Mouse (Mus musculus): ENCODE measurements around the gene Plxna4. TPM values are rescaled to one million over a fixed set of nuclear protein-coding genes. Genes with fewer than 3 reads are reported as not detected.

Plxna4 gene
- polyA plus RNA-seq, 1 experiment from 2014 or later: 10.6 TPM

- no peak overlapping the region for H3K4me3 ChIP-seq (ENCODE audit: control insufficient read depth in 1 of 2, insufficient read depth in 1 of 2, low read depth in 1 of 2, low read length in 2 of 2)
- WGBS: 36% methylated on average over 5 of the region's 5 CpGs
- H3K27ac ChIP-seq (replicated peaks in 1 of 2; ENCODE audit: control insufficient read depth in 1 of 2, insufficient read depth in 1 of 2, low read depth in 2 of 2, low read length in 2 of 2): no peak overlapping the region
- H3K4me1 ChIP-seq (ENCODE audit: control insufficient read depth in 2 of 2, insufficient read depth in 2 of 2, low read length in 2 of 2): peaks cover 28 to 42% of the 10 kb centered on the region in 2 experiments
- no peaks in the 10 kb centered on the region for H3K27me3 ChIP-seq (ENCODE audit: control insufficient read depth, insufficient read depth, low read length)
- H3K9ac ChIP-seq (ENCODE audit: low read length): no peak overlapping the region
- no peaks in the 10 kb centered on the region for H3K9me3 ChIP-seq (ENCODE audit: control insufficient read depth, low read length)
- H3K4me2 ChIP-seq (ENCODE audit: low read length): no peak overlapping the region
- ATAC-seq (ENCODE audit: insufficient number of reproducible peaks, insufficient read depth, low FRiP score, low read depth): no peak
- H3K36me3 ChIP-seq (ENCODE audit: control insufficient read depth, insufficient read depth, low read length): no peaks in the 10 kb centered on the region
These were observed 260.8 kb downstream of the Plxna4 start for GRCm38 (mm10) chr6:32327173-32327572.

- H3K36me3 ChIP-seq (ENCODE audit: control insufficient read depth, insufficient read depth, low read length): no peaks in the 10 kb centered on the region
- no peak overlapping the region for H3K27ac ChIP-seq (replicated peaks in 1 of 2; ENCODE audit: control insufficient read depth in 1 of 2, insufficient read depth in 1 of 2, low read depth in 2 of 2, low read length in 2 of 2)
- no peaks in the 10 kb centered on the region for H3K9me3 ChIP-seq (ENCODE audit: control insufficient read depth, low read length)
- H3K4me3 ChIP-seq (ENCODE audit: control insufficient read depth in 1 of 2, insufficient read depth in 1 of 2, low read depth in 1 of 2, low read length in 2 of 2): no peak overlapping the region
- 89% methylated on average over 5 of the region's 5 CpGs for WGBS
- H3K27me3 ChIP-seq (ENCODE audit: control insufficient read depth, insufficient read depth, low read length): no peaks in the 10 kb centered on the region
- H3K4me2 ChIP-seq (ENCODE audit: low read length): no peak overlapping the region
- ATAC-seq (ENCODE audit: insufficient number of reproducible peaks, insufficient read depth, low FRiP score, low read depth): no peak
- no peak overlapping the region for H3K9ac ChIP-seq (ENCODE audit: low read length)
- H3K4me1 ChIP-seq (ENCODE audit: control insufficient read depth in 2 of 2, insufficient read depth in 2 of 2, low read length in 2 of 2): peaks cover 25 to 43% of the 10 kb centered on the region in 2 experiments
These were observed 261.6 kb downstream of the Plxna4 start for GRCm38 (mm10) chr6:32326406-32326805.

- no peaks in the 10 kb centered on the region for H3K27me3 ChIP-seq (ENCODE audit: control insufficient read depth, insufficient read depth, low read length)
- no peaks in the 10 kb centered on the region for H3K36me3 ChIP-seq (ENCODE audit: control insufficient read depth, insufficient read depth, low read length)
- no peak overlapping the region for H3K27ac ChIP-seq (replicated peaks in 1 of 2; ENCODE audit: control insufficient read depth in 1 of 2, insufficient read depth in 1 of 2, low read depth in 2 of 2, low read length in 2 of 2)
- no peak overlapping the region for H3K9ac ChIP-seq (ENCODE audit: low read length)
- peaks cover 27 to 45% of the 10 kb centered on the region in 2 experiments for H3K4me1 ChIP-seq (ENCODE audit: control insufficient read depth in 2 of 2, insufficient read depth in 2 of 2, low read length in 2 of 2)
- no peak for ATAC-seq (ENCODE audit: insufficient number of reproducible peaks, insufficient read depth, low FRiP score, low read depth)
- 80% methylated on average over 7 of the region's 7 CpGs for WGBS
- no peak overlapping the region for H3K4me2 ChIP-seq (ENCODE audit: low read length)
- H3K9me3 ChIP-seq (ENCODE audit: control insufficient read depth, low read length): no peaks in the 10 kb centered on the region
- no peak overlapping the region for H3K4me3 ChIP-seq (ENCODE audit: control insufficient read depth in 1 of 2, insufficient read depth in 1 of 2, low read depth in 1 of 2, low read length in 2 of 2)
These were observed 262.1 kb downstream of the Plxna4 start for GRCm38 (mm10) chr6:32325851-32326250.

- H3K27ac ChIP-seq (replicated peaks in 1 of 2; ENCODE audit: control insufficient read depth in 1 of 2, insufficient read depth in 1 of 2, low read depth in 2 of 2, low read length in 2 of 2): no peak overlapping the region
- no peaks in the 10 kb centered on the region for H3K27me3 ChIP-seq (ENCODE audit: control insufficient read depth, insufficient read depth, low read length)
- WGBS: 51% methylated on average over 3 of the region's 3 CpGs
- H3K36me3 ChIP-seq (ENCODE audit: control insufficient read depth, insufficient read depth, low read length): no peaks in the 10 kb centered on the region
- no peak overlapping the region for H3K9ac ChIP-seq (ENCODE audit: low read length)
- no peaks in the 10 kb centered on the region for H3K9me3 ChIP-seq (ENCODE audit: control insufficient read depth, low read length)
- no peak overlapping the region for H3K4me2 ChIP-seq (ENCODE audit: low read length)
- peaks cover 4 to 10% of the 10 kb centered on the region in 2 experiments for H3K4me1 ChIP-seq (ENCODE audit: control insufficient read depth in 2 of 2, insufficient read depth in 2 of 2, low read length in 2 of 2)
- ATAC-seq (ENCODE audit: insufficient number of reproducible peaks, insufficient read depth, low FRiP score, low read depth): no peak
- H3K4me3 ChIP-seq (ENCODE audit: control insufficient read depth in 1 of 2, insufficient read depth in 1 of 2, low read depth in 1 of 2, low read length in 2 of 2): no peak overlapping the region
These were observed 266.8 kb downstream of the Plxna4 start for GRCm38 (mm10) chr6:32321187-32321586.

GRCm38 (mm10) chr6:32320254-32320653 is 267.7 kb downstream of the Plxna4 start:
- no peaks in the 10 kb centered on the region for H3K9me3 ChIP-seq (ENCODE audit: control insufficient read depth, low read length)
- no peak overlapping the region for H3K4me3 ChIP-seq (ENCODE audit: control insufficient read depth in 1 of 2, insufficient read depth in 1 of 2, low read depth in 1 of 2, low read length in 2 of 2)
- ATAC-seq (ENCODE audit: insufficient number of reproducible peaks, insufficient read depth, low FRiP score, low read depth): no peak
- H3K9ac ChIP-seq (ENCODE audit: low read length): no peak overlapping the region
- no peak overlapping the region for H3K4me2 ChIP-seq (ENCODE audit: low read length)
- H3K27ac ChIP-seq (replicated peaks in 1 of 2; ENCODE audit: control insufficient read depth in 1 of 2, insufficient read depth in 1 of 2, low read depth in 2 of 2, low read length in 2 of 2): no peak overlapping the region
- peaks cover 4 to 10% of the 10 kb centered on the region in 2 experiments for H3K4me1 ChIP-seq (ENCODE audit: control insufficient read depth in 2 of 2, insufficient read depth in 2 of 2, low read length in 2 of 2)
- WGBS: 48% methylated on average over 3 of the region's 3 CpGs
- H3K27me3 ChIP-seq (ENCODE audit: control insufficient read depth, insufficient read depth, low read length): no peaks in the 10 kb centered on the region
- no peaks in the 10 kb centered on the region for H3K36me3 ChIP-seq (ENCODE audit: control insufficient read depth, insufficient read depth, low read length)

GRCm38 (mm10) chr6:32317470-32317869 is 270.5 kb downstream of the Plxna4 start:
- 80% methylated on average over 8 of the region's 8 CpGs for WGBS
- ATAC-seq (ENCODE audit: insufficient number of reproducible peaks, insufficient read depth, low FRiP score, low read depth): no peak

GRCm38 (mm10) chr6:32315011-32315450 is 273.0 kb downstream of the Plxna4 start:
- no peaks in the 10 kb centered on the region for H3K9me3 ChIP-seq (ENCODE audit: control insufficient read depth, low read length)

More at GRCm38 (mm10) chr6:32317470-32317869, 270.5 kb downstream of the Plxna4 start:
- Histone ChIP-seq H3K9ac (ENCODE audit: low read length) (no peak overlapping the region), H3K4me3 (ENCODE audit: control insufficient read depth in 1 of 2, insufficient read depth in 1 of 2, low read depth in 1 of 2, low read length in 2 of 2) (no peak overlapping the region), H3K9me3 (ENCODE audit: control insufficient read depth, low read length) (no peaks in the 10 kb centered on the region), H3K27me3 (ENCODE audit: control insufficient read depth, insufficient read depth, low read length) (no peaks in the 10 kb centered on the region), H3K4me2 (ENCODE audit: low read length) (no peak overlapping the region), H3K4me1 (ENCODE audit: control insufficient read depth in 2 of 2, insufficient read depth in 2 of 2, low read length in 2 of 2) (peaks cover 4 to 10% of the 10 kb centered on the region in 2 experiments), H3K27ac (replicated peaks in 1 of 2; ENCODE audit: control insufficient read depth in 1 of 2, insufficient read depth in 1 of 2, low read depth in 2 of 2, low read length in 2 of 2) (no peak overlapping the region), H3K36me3 (ENCODE audit: control insufficient read depth, insufficient read depth, low read length) (no peaks in the 10 kb centered on the region)

GRCm38 (mm10) chr6:32309147-32309546 is 278.8 kb downstream of the Plxna4 start:
- H3K4me1 ChIP-seq (ENCODE audit: control insufficient read depth in 2 of 2, insufficient read depth in 2 of 2, low read length in 2 of 2): no peaks in the 10 kb centered on the region
- no peaks in the 10 kb centered on the region for H3K36me3 ChIP-seq (ENCODE audit: control insufficient read depth, insufficient read depth, low read length)
- no peaks in the 10 kb centered on the region for H3K9me3 ChIP-seq (ENCODE audit: control insufficient read depth, low read length)
- no peak for ATAC-seq (ENCODE audit: insufficient number of reproducible peaks, insufficient read depth, low FRiP score, low read depth)
- no peak overlapping the region for H3K9ac ChIP-seq (ENCODE audit: low read length)
- H3K27me3 ChIP-seq (ENCODE audit: control insufficient read depth, insufficient read depth, low read length): no peaks in the 10 kb centered on the region
- H3K4me2 ChIP-seq (ENCODE audit: low read length): no peak overlapping the region
- WGBS: 92% methylated on average over 4 of the region's 4 CpGs
- H3K4me3 ChIP-seq (ENCODE audit: control insufficient read depth in 1 of 2, insufficient read depth in 1 of 2, low read depth in 1 of 2, low read length in 2 of 2): no peak overlapping the region
- no peak overlapping the region for H3K27ac ChIP-seq (replicated peaks in 1 of 2; ENCODE audit: control insufficient read depth in 1 of 2, insufficient read depth in 1 of 2, low read depth in 2 of 2, low read length in 2 of 2)

More at GRCm38 (mm10) chr6:32315011-32315450, 273.0 kb downstream of the Plxna4 start:
- Histone ChIP-seq H3K27ac (replicated peaks in 1 of 2; ENCODE audit: control insufficient read depth in 1 of 2, insufficient read depth in 1 of 2, low read depth in 2 of 2, low read length in 2 of 2) (no peak overlapping the region), H3K9ac (ENCODE audit: low read length) (no peak overlapping the region), H3K27me3 (ENCODE audit: control insufficient read depth, insufficient read depth, low read length) (no peaks in the 10 kb centered on the region), H3K36me3 (ENCODE audit: control insufficient read depth, insufficient read depth, low read length) (no peaks in the 10 kb centered on the region), H3K4me3 (ENCODE audit: control insufficient read depth in 1 of 2, insufficient read depth in 1 of 2, low read depth in 1 of 2, low read length in 2 of 2) (no peak overlapping the region), H3K4me1 (ENCODE audit: control insufficient read depth in 2 of 2, insufficient read depth in 2 of 2, low read length in 2 of 2) (no peaks in the 10 kb centered on the region), H3K4me2 (ENCODE audit: low read length) (no peak overlapping the region)
- 56% methylated on average over 6 of the region's 6 CpGs for WGBS
- ATAC-seq (ENCODE audit: insufficient number of reproducible peaks, insufficient read depth, low FRiP score, low read depth): no peak
